Mouse (Mus musculus): ENCODE measurements around the gene Gm4565. TPM values are rescaled to one million over a fixed set of nuclear protein-coding genes. Genes with fewer than 3 reads are reported as not detected.

Gene Gm4565
- polyA plus RNA-seq (2017; shearing (Covaris generic)) = not detected

GRCm38 (mm10) chr7:22588027-22588426 lies at the start of gene Gm4565:
Gene Gm4565, minus strand, starts transcription at chr7:22588127.

DNA sequence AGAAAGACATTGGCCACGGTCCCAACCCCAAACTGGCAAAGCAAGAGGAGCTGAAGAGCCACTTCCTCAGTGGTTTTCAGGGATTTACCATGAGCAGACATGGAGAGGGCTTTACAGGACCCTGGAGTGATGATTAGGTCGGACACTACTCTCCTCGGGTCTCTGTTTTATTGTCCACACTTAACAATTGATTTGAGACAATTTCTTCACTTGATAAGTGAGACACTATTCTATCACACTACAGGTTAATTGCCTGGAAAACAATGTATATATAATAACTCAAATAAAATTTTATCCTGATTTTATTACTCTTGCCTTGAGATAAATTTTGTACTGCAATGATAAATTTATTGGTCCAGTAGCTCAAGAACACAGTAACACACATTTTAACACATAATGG lies 22.7 kb downstream of the Gm4565 start, which contains the start of gene Gm4201:
Gene Gm4201, minus strand, starts transcription at position 101 of the 400 bp plus-strand sequence.

DNA sequence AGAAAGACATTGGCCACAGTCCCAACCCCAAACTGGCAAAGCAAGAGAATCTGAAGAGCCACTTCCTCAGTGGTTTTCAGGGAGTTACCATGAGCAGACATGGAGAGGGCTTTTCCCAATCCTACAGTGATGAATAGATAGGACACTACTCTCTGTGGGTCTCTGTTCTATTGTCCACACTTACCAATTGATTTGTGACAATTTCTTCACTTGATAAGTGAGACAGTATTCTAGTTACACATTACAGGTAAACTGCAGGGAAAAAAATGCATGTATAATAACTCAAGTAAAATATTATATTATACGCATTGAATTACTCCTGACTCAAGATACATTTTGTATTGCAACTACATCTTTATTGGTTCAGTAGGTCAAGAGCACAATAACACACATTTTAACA lies 53.1 kb downstream of the Gm4565 start, which contains the start of gene Gm8677:
Gene Gm8677, minus strand, starts transcription at position 101 of the 400 bp plus-strand sequence.

Other genes starting within 250 kb of the Gm4565 start
- gene Gm8660, start 217.1 kb downstream of the Gm4565 start, polyA plus RNA-seq (2017; shearing (Covaris generic)) = not detected
- not detected for gene Vmn1r148, start 174.5 kb downstream of the Gm4565 start, polyA plus RNA-seq (2017; shearing (Covaris generic))
- not detected for gene Vmn1r149, start 149.9 kb downstream of the Gm4565 start, polyA plus RNA-seq (2017; shearing (Covaris generic))
- gene Gm10665, start 124.1 kb downstream of the Gm4565 start, polyA plus RNA-seq (2017; shearing (Covaris generic)) = not detected
- not detected for gene Vmn1r151, start 88.4 kb downstream of the Gm4565 start, polyA plus RNA-seq (2017; shearing (Covaris generic))
- gene Vmn1r152, start 65.2 kb downstream of the Gm4565 start, polyA plus RNA-seq (2017; shearing (Covaris generic)) = not detected
- not detected for gene Gm8677, start 53.2 kb downstream of the Gm4565 start, polyA plus RNA-seq (2017; shearing (Covaris generic))
- gene Gm4201, start 22.8 kb downstream of the Gm4565 start, polyA plus RNA-seq (2017; shearing (Covaris generic)) = not detected
- gene Vmn1r155, start 69.9 kb upstream of the Gm4565 start, polyA plus RNA-seq (2017; shearing (Covaris generic)) = not detected
- not detected for gene Gm8693, start 104.2 kb upstream of the Gm4565 start, polyA plus RNA-seq (2017; shearing (Covaris generic))
- gene Gm4567, start 131.6 kb upstream of the Gm4565 start, polyA plus RNA-seq (2017; shearing (Covaris generic)) = not detected
- gene Vmn1r157, start 173.6 kb upstream of the Gm4565 start, polyA plus RNA-seq (2017; shearing (Covaris generic)) = not detected
- gene Vmn1r158, start 202.7 kb upstream of the Gm4565 start, polyA plus RNA-seq (2017; shearing (Covaris generic)) = not detected